Mouse (Mus musculus) R1 (cell line): ENCODE measurements around the gene Mapkbp1.

Source experiments
- DNase-seq: peaks from one replicate; pipeline ENCODE4 v3.0.0-alpha.2; 2018; ENCODE audit warnings: low read depth, low spot score

Mapkbp1 gene

GRCm38 (mm10) chr2:119972537-119972879 lies at the start of gene Mapkbp1:
TSS of gene Mapkbp1 (plus strand) at chr2:119972699.
- DNase-seq = peak; percentile 66

- peak; percentile 65 for DNase-seq
Measured at GRCm38 (mm10) chr2:119970571-119970970, 1.9 kb upstream of the Mapkbp1 start.

GRCm38 (mm10) chr2:119971316-119971715 lies 1.2 kb upstream of the Mapkbp1 start:
- DNase-seq = no peak

GRCm38 (mm10) chr2:119971837-119972536 lies 512 bp upstream of the Mapkbp1 start:
- peak; percentile 96 for DNase-seq

- DNase-seq = no peak
Measured at GRCm38 (mm10) chr2:119980343-119980986, 8.0 kb downstream of the Mapkbp1 start.

- no peak for DNase-seq
Measured at GRCm38 (mm10) chr2:119981631-119982030, 9.1 kb downstream of the Mapkbp1 start.

- peak; percentile 58 for DNase-seq
Measured at GRCm38 (mm10) chr2:119985871-119986270, 13.4 kb downstream of the Mapkbp1 start.

GRCm38 (mm10) chr2:119986369-119986768 lies 13.9 kb downstream of the Mapkbp1 start:
- DNase-seq = peak; percentile 51

- DNase-seq = no peak
Measured at GRCm38 (mm10) chr2:119987441-119987840, 14.9 kb downstream of the Mapkbp1 start.

GRCm38 (mm10) chr2:119988952-119989351 lies 16.5 kb downstream of the Mapkbp1 start:
- no peak for DNase-seq

- DNase-seq = no peak
Measured at GRCm38 (mm10) chr2:119990881-119991280, 18.4 kb downstream of the Mapkbp1 start.

- no peak for DNase-seq
Measured at GRCm38 (mm10) chr2:119992349-119992748, 19.9 kb downstream of the Mapkbp1 start.

- DNase-seq = peak; percentile 23
Measured at GRCm38 (mm10) chr2:119993515-119993914, 21.0 kb downstream of the Mapkbp1 start.

- no peak for DNase-seq
Measured at GRCm38 (mm10) chr2:119994839-119995238, 22.3 kb downstream of the Mapkbp1 start.

GRCm38 (mm10) chr2:119995391-119996281 lies 23.1 kb downstream of the Mapkbp1 start:
- DNase-seq = no peak

- DNase-seq = no peak
Measured at GRCm38 (mm10) chr2:119997354-119997753, 24.9 kb downstream of the Mapkbp1 start.

GRCm38 (mm10) chr2:119999731-120000130 lies 27.2 kb downstream of the Mapkbp1 start:
- DNase-seq = no peak

- DNase-seq = no peak
Measured at GRCm38 (mm10) chr2:120000882-120001584, 28.5 kb downstream of the Mapkbp1 start.

GRCm38 (mm10) chr2:120001956-120002355 lies 29.5 kb downstream of the Mapkbp1 start:
- DNase-seq = no peak

GRCm38 (mm10) chr2:120003970-120004369 lies 31.5 kb downstream of the Mapkbp1 start:
- no peak for DNase-seq

GRCm38 (mm10) chr2:120006696-120007095 lies 34.2 kb downstream of the Mapkbp1 start:
- DNase-seq = no peak
